Mouse (Mus musculus): ENCODE measurements around the gene Cmtr2. TPM values are rescaled to one million over a fixed set of nuclear protein-coding genes. Genes with fewer than 3 reads are reported as not detected.

Gene Cmtr2
- total and polyA plus RNA-seq, 3 experiments = 1.9 to 3.2 (median 2.9) TPM

DNA sequence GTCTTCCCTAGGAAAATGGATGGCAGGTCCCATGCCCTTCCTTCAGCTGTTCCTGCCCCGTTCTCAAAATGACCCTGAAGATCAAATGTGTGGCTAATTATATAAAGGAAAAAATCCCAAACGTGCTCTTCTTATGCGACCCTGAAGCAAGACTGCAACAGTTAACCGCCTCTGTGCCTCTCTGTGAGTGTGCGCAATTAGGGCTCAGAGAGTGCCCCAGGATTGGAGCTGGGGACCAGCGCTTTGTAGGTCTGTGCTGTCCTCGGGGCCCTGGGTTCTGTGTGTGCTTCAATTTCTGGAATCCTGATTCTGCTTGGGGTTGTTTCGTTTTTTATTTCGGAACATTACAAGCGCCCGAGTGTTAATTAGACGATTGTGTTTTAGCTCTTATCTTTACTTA, 51.8 kb downstream of the Cmtr2 start:
- no peak overlapping the region for H3K27ac ChIP-seq
- H3K4me1 ChIP-seq (ENCODE audit: control insufficient read depth, insufficient read depth, low read length) = no peaks in the 10 kb centered on the region
- no peak overlapping the region for H3K9ac ChIP-seq (ENCODE audit: low read depth, low read length)
- 11% methylated on average over 12 of the region's 12 CpGs for WGBS
- no peaks in the 10 kb centered on the region for H3K27me3 ChIP-seq (ENCODE audit: control insufficient read depth, insufficient read depth, low read length)
- H3K4me3 ChIP-seq = no peak overlapping the region
- H3K79me2 ChIP-seq (replicated peaks; ENCODE audit: control insufficient read depth, insufficient read depth, low read length) = no peaks in the 10 kb centered on the region
- TF ChIP-seq POLR2A (IDR thresholded peaks at IDR 0.05; ENCODE audit: insufficient read depth, low read depth, low read length) (no peak), CTCF (IDR thresholded peaks at IDR 0.05) (no peak), EP300 (IDR thresholded peaks at IDR 0.05; ENCODE audit: insufficient read depth, low read depth, low read length) (no peak)
- intact Hi-C loops (cut with DNase I) = no loop called here
- DNase-seq = no peak
- no peaks in the 10 kb centered on the region for H3K36me3 ChIP-seq (ENCODE audit: control insufficient read depth, insufficient read depth, low read length)

DNA sequence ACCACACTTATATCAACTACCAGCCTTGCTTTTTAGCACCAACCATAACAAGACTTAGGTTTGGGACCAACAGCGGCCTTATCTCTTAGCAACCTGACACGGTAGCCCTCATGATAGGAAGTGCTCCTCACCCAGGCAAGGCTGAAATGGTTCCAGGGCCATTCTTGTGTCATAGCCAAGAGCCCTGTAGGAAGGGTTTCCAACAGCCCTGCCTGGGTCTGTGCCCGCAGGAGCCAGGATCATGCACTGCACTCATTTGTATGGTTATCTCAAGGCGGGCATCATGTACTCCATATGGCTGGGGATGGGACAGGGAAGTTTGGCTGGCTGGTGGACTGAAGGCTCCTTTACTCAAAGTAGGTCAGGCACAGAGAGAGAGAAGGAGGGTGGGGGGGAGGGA, 55.2 kb downstream of the Cmtr2 start:
- H3K27ac ChIP-seq = no peak overlapping the region
- H3K27me3 ChIP-seq (ENCODE audit: control insufficient read depth, insufficient read depth, low read length) = no peaks in the 10 kb centered on the region
- H3K4me1 ChIP-seq (ENCODE audit: control insufficient read depth, insufficient read depth, low read length) = no peaks in the 10 kb centered on the region
- no peaks in the 10 kb centered on the region for H3K79me2 ChIP-seq (replicated peaks; ENCODE audit: control insufficient read depth, insufficient read depth, low read length)
- 50% methylated on average over 4 of the region's 4 CpGs for WGBS
- DNase-seq = peak in 1 of 2 experiments; percentile 17
- intact Hi-C loops (cut with DNase I) = no loop called here
- no peak overlapping the region for H3K9ac ChIP-seq (ENCODE audit: low read depth, low read length)
- no peak for TF ChIP-seq POLR2A (IDR thresholded peaks at IDR 0.05; ENCODE audit: insufficient read depth, low read depth, low read length)
- TF ChIP-seq CTCF (IDR thresholded peaks at IDR 0.05) = no peak
- no peak for TF ChIP-seq EP300 (IDR thresholded peaks at IDR 0.05; ENCODE audit: insufficient read depth, low read depth, low read length)
- H3K4me3 ChIP-seq = no peak overlapping the region
- no peaks in the 10 kb centered on the region for H3K36me3 ChIP-seq (ENCODE audit: control insufficient read depth, insufficient read depth, low read length)

GRCm38 (mm10) chr8:110273394-110273793, 57.9 kb downstream of the Cmtr2 start:
- TF ChIP-seq POLR2A (IDR thresholded peaks at IDR 0.05; ENCODE audit: insufficient read depth, low read depth, low read length) (no peak), EP300 (IDR thresholded peaks at IDR 0.05; ENCODE audit: insufficient read depth, low read depth, low read length) (no peak), CTCF (IDR thresholded peaks at IDR 0.05) (0 out of 2 replicates have a peak, but pooled peaks have one; percentile 12)
- no peak overlapping the region for H3K27ac ChIP-seq
- H3K4me1 ChIP-seq (ENCODE audit: control insufficient read depth, insufficient read depth, low read length) = no peaks in the 10 kb centered on the region
- H3K27me3 ChIP-seq (ENCODE audit: control insufficient read depth, insufficient read depth, low read length) = no peaks in the 10 kb centered on the region
- no peaks in the 10 kb centered on the region for H3K79me2 ChIP-seq (replicated peaks; ENCODE audit: control insufficient read depth, insufficient read depth, low read length)
- DNase-seq = no peak
- no peak overlapping the region for H3K4me3 ChIP-seq
- intact Hi-C loops (cut with DNase I) = no loop called here
- no peaks in the 10 kb centered on the region for H3K36me3 ChIP-seq (ENCODE audit: control insufficient read depth, insufficient read depth, low read length)
- no peak overlapping the region for H3K9ac ChIP-seq (ENCODE audit: low read depth, low read length)
- 61% methylated on average over 2 of the region's 2 CpGs for WGBS

Other genes with a start within 250 kb of the Cmtr2 start
- gene Tat, start 225.2 kb upstream of the Cmtr2 start, total RNA-seq (2021) = 1 to 10 TPM in 1 of 2 experiments, under 1 TPM in 1; 0.89 to 1.1 TPM
- 1.3 TPM in 2 replicates for gene Tat, start 225.2 kb upstream of the Cmtr2 start, polyA plus RNA-seq (2012; rRNA removed)
- 1 to 10 TPM; 3.2 to 3.3 TPM for gene Chst4, start 175.9 kb upstream of the Cmtr2 start, total RNA-seq (2021)
- gene Chst4, start 175.9 kb upstream of the Cmtr2 start, polyA plus RNA-seq (2012; rRNA removed) = 5.6 and 5.7 TPM in 2 replicates
- gene Zfp612, start 135.9 kb upstream of the Cmtr2 start, total RNA-seq (2021) = 1 to 10 TPM; 6.5 to 6.8 TPM
- gene Zfp612, start 135.9 kb upstream of the Cmtr2 start, polyA plus RNA-seq (2012; rRNA removed) = 2.7 and 6.4 TPM in 2 replicates
- gene Gm21964, start 114.5 kb upstream of the Cmtr2 start, total RNA-seq (2021) = not detected
- gene Gm21964, start 114.5 kb upstream of the Cmtr2 start, polyA plus RNA-seq (2012; rRNA removed) = not detected in 2 replicates
- not detected for gene Gm17720, start 112.9 kb upstream of the Cmtr2 start, total RNA-seq (2021)
- not detected in 2 replicates for gene Gm17720, start 112.9 kb upstream of the Cmtr2 start, polyA plus RNA-seq (2012; rRNA removed)
- gene Calb2, start 47.5 kb upstream of the Cmtr2 start, total RNA-seq (2021) = not detected
- gene Calb2, start 47.5 kb upstream of the Cmtr2 start, polyA plus RNA-seq (2012; rRNA removed) = not detected in 2 replicates
- under 1 TPM; 0.05 to 0.10 TPM for gene Hydin, start 51.3 kb downstream of the Cmtr2 start, total RNA-seq (2021)
- 0.09 and 0.21 TPM in 2 replicates for gene Hydin, start 51.3 kb downstream of the Cmtr2 start, polyA plus RNA-seq (2012; rRNA removed)